Mouse (Mus musculus): ENCODE results near the gene Lrrc55. TPM values are rescaled to one million over a fixed set of nuclear protein-coding genes. Genes with fewer than 3 reads are reported as not detected.

Gene Lrrc55
- polyA plus RNA-seq, 1 experiment: 5.2 TPM

GRCm38 (mm10) chr2:85198011-85198965, 1.3 kb upstream of the Lrrc55 start:
- Histone ChIP-seq H3K4me1 (ENCODE audit: control insufficient read depth, insufficient read depth, low read length) (peaks cover 2% of the 10 kb centered on the region), H3K4me3 (ENCODE audit: control insufficient read depth, low read depth, low read length) (peak overlapping the region; percentile 44), H3K27me3 (ENCODE audit: control insufficient read depth, insufficient read depth, low read length) (no peaks in the 10 kb centered on the region), H3K27ac (ENCODE audit: control insufficient read depth, insufficient read depth, low read depth, low read length) (no peak overlapping the region), H3K36me3 (ENCODE audit: control insufficient read depth, insufficient read depth, low read length) (no peaks in the 10 kb centered on the region)
- TF ChIP-seq CTCF (IDR thresholded peaks at IDR 0.05; ENCODE audit: control insufficient read depth, insufficient read depth, insufficient replicate concordance, low read depth, low read length): no peak
- TF ChIP-seq POLR2A (IDR thresholded peaks at IDR 0.05; ENCODE audit: control insufficient read depth, low read depth, low read length): no peak

GRCm38 (mm10) chr2:85194566-85194965, 2.4 kb downstream of the Lrrc55 start:
- Histone ChIP-seq H3K27ac (ENCODE audit: control insufficient read depth, insufficient read depth, low read depth, low read length) (no peak overlapping the region), H3K27me3 (ENCODE audit: control insufficient read depth, insufficient read depth, low read length) (no peaks in the 10 kb centered on the region), H3K4me3 (ENCODE audit: control insufficient read depth, low read depth, low read length) (no peak overlapping the region), H3K36me3 (ENCODE audit: control insufficient read depth, insufficient read depth, low read length) (no peaks in the 10 kb centered on the region), H3K4me1 (ENCODE audit: control insufficient read depth, insufficient read depth, low read length) (peaks cover 2% of the 10 kb centered on the region)
- no peak for TF ChIP-seq CTCF (IDR thresholded peaks at IDR 0.05; ENCODE audit: control insufficient read depth, insufficient read depth, insufficient replicate concordance, low read depth, low read length)
- TF ChIP-seq POLR2A (IDR thresholded peaks at IDR 0.05; ENCODE audit: control insufficient read depth, low read depth, low read length): no peak

- Histone ChIP-seq H3K4me3 (ENCODE audit: control insufficient read depth, low read depth, low read length) (no peak overlapping the region), H3K27me3 (ENCODE audit: control insufficient read depth, insufficient read depth, low read length) (no peaks in the 10 kb centered on the region), H3K36me3 (ENCODE audit: control insufficient read depth, insufficient read depth, low read length) (no peaks in the 10 kb centered on the region), H3K27ac (ENCODE audit: control insufficient read depth, insufficient read depth, low read depth, low read length) (no peak overlapping the region), H3K4me1 (ENCODE audit: control insufficient read depth, insufficient read depth, low read length) (no peaks in the 10 kb centered on the region)
- TF ChIP-seq CTCF (IDR thresholded peaks at IDR 0.05; ENCODE audit: control insufficient read depth, insufficient read depth, insufficient replicate concordance, low read depth, low read length) (no peak), POLR2A (IDR thresholded peaks at IDR 0.05; ENCODE audit: control insufficient read depth, low read depth, low read length) (no peak)
Measured at GRCm38 (mm10) chr2:85187582-85188151, 9.3 kb downstream of the Lrrc55 start.

- no peak overlapping the region for H3K27ac ChIP-seq (ENCODE audit: control insufficient read depth, insufficient read depth, low read depth, low read length)
- no peak overlapping the region; the same call in 1 of the 2 replicates for H3K4me3 ChIP-seq (ENCODE audit: control insufficient read depth, low read depth, low read length)
Measured at GRCm38 (mm10) chr2:85178139-85178800, 18.7 kb downstream of the Lrrc55 start.

GRCm38 (mm10) chr2:85173545-85173944, 23.5 kb downstream of the Lrrc55 start:
- no peaks in the 10 kb centered on the region for H3K36me3 ChIP-seq (ENCODE audit: control insufficient read depth, insufficient read depth, low read length)
- no peak overlapping the region for H3K4me3 ChIP-seq (ENCODE audit: control insufficient read depth, low read depth, low read length)
- no peak for TF ChIP-seq CTCF (IDR thresholded peaks at IDR 0.05; ENCODE audit: control insufficient read depth, insufficient read depth, insufficient replicate concordance, low read depth, low read length)
- no peak overlapping the region for H3K27ac ChIP-seq (ENCODE audit: control insufficient read depth, insufficient read depth, low read depth, low read length)
- no peaks in the 10 kb centered on the region for H3K27me3 ChIP-seq (ENCODE audit: control insufficient read depth, insufficient read depth, low read length)
- H3K4me1 ChIP-seq (ENCODE audit: control insufficient read depth, insufficient read depth, low read length): no peaks in the 10 kb centered on the region

More at GRCm38 (mm10) chr2:85178139-85178800, 18.7 kb downstream of the Lrrc55 start:
- Histone ChIP-seq H3K4me1 (ENCODE audit: control insufficient read depth, insufficient read depth, low read length) (no peaks in the 10 kb centered on the region), H3K36me3 (ENCODE audit: control insufficient read depth, insufficient read depth, low read length) (no peaks in the 10 kb centered on the region), H3K27me3 (ENCODE audit: control insufficient read depth, insufficient read depth, low read length) (no peaks in the 10 kb centered on the region)
- TF ChIP-seq POLR2A (IDR thresholded peaks at IDR 0.05; ENCODE audit: control insufficient read depth, low read depth, low read length): no peak
- TF ChIP-seq CTCF (IDR thresholded peaks at IDR 0.05; ENCODE audit: control insufficient read depth, insufficient read depth, insufficient replicate concordance, low read depth, low read length): no peak

- no peaks in the 10 kb centered on the region for H3K4me1 ChIP-seq (ENCODE audit: control insufficient read depth, insufficient read depth, low read length)
- no peak overlapping the region for H3K4me3 ChIP-seq (ENCODE audit: control insufficient read depth, low read depth, low read length)
- no peaks in the 10 kb centered on the region for H3K27me3 ChIP-seq (ENCODE audit: control insufficient read depth, insufficient read depth, low read length)
- no peak overlapping the region for H3K27ac ChIP-seq (ENCODE audit: control insufficient read depth, insufficient read depth, low read depth, low read length)
- H3K36me3 ChIP-seq (ENCODE audit: control insufficient read depth, insufficient read depth, low read length): no peaks in the 10 kb centered on the region
- no peak for TF ChIP-seq POLR2A (IDR thresholded peaks at IDR 0.05; ENCODE audit: control insufficient read depth, low read depth, low read length)
- no peak for TF ChIP-seq CTCF (IDR thresholded peaks at IDR 0.05; ENCODE audit: control insufficient read depth, insufficient read depth, insufficient replicate concordance, low read depth, low read length)
Measured at GRCm38 (mm10) chr2:85172763-85173103, 24.3 kb downstream of the Lrrc55 start.
